In the genomic region with DNA sequence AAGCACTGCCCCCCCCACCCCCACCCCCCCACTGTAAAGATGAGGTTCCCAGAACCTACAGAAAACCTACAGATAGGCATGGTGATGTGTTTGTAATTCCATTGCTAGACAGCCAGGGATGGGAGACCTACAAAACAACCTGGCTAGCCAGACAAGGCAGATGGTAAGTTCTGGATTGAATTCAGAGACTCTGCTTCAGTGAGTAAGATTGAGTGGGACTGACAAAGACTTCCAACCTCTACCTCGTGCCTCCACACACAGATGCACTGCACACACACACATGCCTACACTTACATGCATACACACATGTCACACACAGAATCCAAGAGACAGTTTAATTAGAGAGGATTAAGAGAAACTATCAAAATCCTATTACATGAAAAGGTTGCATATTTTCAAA, we compare ENCODE assay signal across 10 mouse cellular contexts.
DNase-seq lines count a peak whose midpoint lies in the region.
"Had no signal": no experiment of that assay in that cellular context is flagged by ENCODE, and none has a peak within 500 bp of the region (broad histone marks: within the 10 kb centered on the region; RNA-seq: fewer than 3 reads in every experiment).

No protein-coding gene starts in this region.

- peak; percentile 44 to 79 for DNase-seq in layer of hippocampus, adult 18-20 months (ENCODE audit: low spot score in 2 of 2)
- DNase-seq in layer of hippocampus, postnatal 10 days (ENCODE audit: low spot score in 2 of 2) = no peak
- peak; percentile 32 to 33 for DNase-seq in cerebellum, adult 18-20 months
- peak; percentile 64 to 84 for DNase-seq in cerebellum, postnatal 14 days
- DNase-seq in layer of hippocampus, adult 9-11 months = peak; percentile 71
- DNase-seq in ovary, postnatal 10 days (ENCODE audit: low spot score) = no peak
- no peak for DNase-seq in thymus, postnatal 36 days
- DNase-seq: kidney, postnatal 10 days; right cerebral cortex, postnatal 14 days; thymus, postnatal 25 days had no signal

Comparison
In these comparisons a context has a peak if more than half of its experiments do, and no peak if none do; other contexts are left out.
1. DNase-seq: peak in layer of hippocampus, adult 18-20 months (2 of 2), cerebellum, adult 18-20 months (2 of 2), cerebellum, postnatal 14 days (2 of 2) and layer of hippocampus, adult 9-11 months (single experiment); none in layer of hippocampus, postnatal 10 days (0 of 2), ovary, postnatal 10 days (single experiment) and thymus, postnatal 36 days (0 of 2).